Mouse (Mus musculus) heart, embryonic 13.5 days (tissue): Measurements from ENCODE around the gene Otos. TPM values are rescaled to one million over a fixed set of nuclear protein-coding genes. Genes with fewer than 3 reads are reported as not detected.

ENCODE experiments used
- ATAC-seq: fragments of 200-750 bp; cut with Nextera tagmentation; 2 replicates; pipeline ENCODE4 v1.8.0; 2017; ENCODE audit warnings: moderate TSS enrichment; ENCODE audit not compliant: insufficient number of reproducible peaks, low FRiP score, low TSS enrichment; ENCODE audit errors: extremely low read depth
- H3K27ac ChIP-seq: fragments of 300-500 bp; sonication (generic); replicated peaks from 2 replicates; pipeline ENCODE4 v1.5.1; 2015; ENCODE audit warnings: moderate library complexity, mild to moderate bottlenecking, inconsistent platforms
- H3K27me3 ChIP-seq: fragments of 300-500 bp; sonication (generic); replicated peaks from 2 replicates; pipeline ENCODE4 v1.6.1; 2015; ENCODE audit warnings: mild to moderate bottlenecking, inconsistent platforms
- H3K36me3 ChIP-seq: fragments of 300-500 bp; sonication (generic); 2 replicates; pipeline ENCODE4 v1.6.1; 2015; ENCODE audit warnings: mild to moderate bottlenecking, inconsistent platforms
- H3K4me1 ChIP-seq: fragments of 300-500 bp; sonication (generic); 2 replicates; pipeline ENCODE4 v1.6.1; 2015; ENCODE audit warnings: inconsistent platforms
- H3K4me2 ChIP-seq: fragments of 300-500 bp; sonication (generic); 2 replicates; pipeline ENCODE4 v1.6.1; 2015; ENCODE audit warnings: inconsistent platforms, mild to moderate bottlenecking, moderate library complexity
- H3K4me3 ChIP-seq: fragments of 300-500 bp; sonication (generic); 2 replicates; pipeline ENCODE4 v1.5.1; 2015; ENCODE audit warnings: moderate library complexity, mild to moderate bottlenecking, inconsistent platforms
- H3K9ac ChIP-seq: fragments of 300-500 bp; sonication (generic); 2 replicates; pipeline ENCODE4 v1.6.1; 2015; ENCODE audit warnings: inconsistent platforms, mild to moderate bottlenecking, moderate library complexity
- H3K9me3 ChIP-seq: fragments of 300-500 bp; sonication (generic); 2 replicates; pipeline ENCODE4 v1.6.1; 2016; ENCODE audit warnings: inconsistent platforms
- WGBS: fragments of 180-500 bp; shearing (Covaris S2); methylation state at CpG from one replicate; pipeline ENCODE4 v1.1.7; 2015; ENCODE audit warnings: mixed read lengths; 5-methylcytosine and 5-hydroxymethylcytosine counted together
- polyA plus RNA-seq: library from polyadenylated mRNA; unstranded; fragments of >200 nt; fragmentation: Nextera tagmentation; extraction: Ambion mirVana; gene quantifications from 2 replicates; pipeline ENCODE4 v1.2.1, GENCODE M21; 2015

Otos gene
- polyA plus RNA-seq, 1 experiment from 2014 or later = not detected

DNA sequence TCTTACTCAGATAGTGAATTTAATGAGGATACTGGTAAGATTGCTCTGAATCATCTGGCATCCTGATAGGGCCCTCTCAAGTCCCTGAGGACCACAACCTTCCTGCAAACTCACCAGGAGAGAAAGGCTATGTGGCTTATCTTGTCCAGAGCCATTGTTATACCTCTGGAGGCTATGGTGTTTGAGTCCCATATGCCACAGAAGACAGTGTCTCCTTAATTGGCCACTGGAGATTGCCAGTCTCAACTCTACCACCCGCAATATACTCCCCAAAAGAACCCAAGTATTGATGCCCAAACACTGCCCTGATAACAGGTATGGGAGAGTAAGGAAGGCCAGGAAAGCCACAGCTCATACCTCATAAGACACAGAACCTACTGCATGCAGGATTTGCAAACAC, 43.2 kb downstream of the Otos start, which contains the start of gene Olfr1410:
Gene Olfr1410, plus strand, starts transcription at position 301 of the 400 bp plus-strand sequence.
- ATAC-seq = no peak
- H3K9me3 ChIP-seq = no peaks in the 10 kb centered on the region
- H3K9ac ChIP-seq = no peak within 1 kb of the TSS
- no peaks in the 10 kb centered on the region for H3K36me3 ChIP-seq
- H3K27ac ChIP-seq = no peak within 1 kb of the TSS
- WGBS = 74% methylated on average over 1 of the region's 1 CpGs
- no peaks in the 10 kb centered on the region for H3K4me1 ChIP-seq
- H3K27me3 ChIP-seq = peaks cover 24% of the 10 kb centered on the region
- H3K4me3 ChIP-seq = no peak within 1 kb of the TSS
- no peak within 1 kb of the TSS for H3K4me2 ChIP-seq

- Histone ChIP-seq H3K36me3 (no peaks in the 10 kb centered on the region), H3K9me3 (no peaks in the 10 kb centered on the region), H3K4me2 (no peak overlapping the region), H3K27ac (no peak overlapping the region), H3K27me3 (no peaks in the 10 kb centered on the region; the same call in 1 of the 2 replicates), H3K9ac (no peak overlapping the region), H3K4me3 (no peak overlapping the region), H3K4me1 (no peaks in the 10 kb centered on the region)
- no peak for ATAC-seq
- WGBS = 71% methylated on average over 3 of the region's 3 CpGs
Observed at GRCm38 (mm10) chr1:92596019-92596418, 52.6 kb downstream of the Otos start.

Other genes with a start within 250 kb of the Otos start
- 458 and 534 TPM in 2 replicates for gene Ndufa10, start 175.0 kb downstream of the Otos start, polyA plus RNA-seq
- gene Olfr1416, start 163.7 kb downstream of the Otos start, polyA plus RNA-seq = not detected in 2 replicates
- not detected in 2 replicates for gene Olfr1415, start 152.7 kb downstream of the Otos start, polyA plus RNA-seq
- not detected in 2 replicates for gene Olfr1414, start 130.2 kb downstream of the Otos start, polyA plus RNA-seq
- gene Olfr1413, start 77.5 kb downstream of the Otos start, polyA plus RNA-seq = not detected in 2 replicates
- gene Olfr1412, start 63.1 kb downstream of the Otos start, polyA plus RNA-seq = not detected in 2 replicates
- gene Olfr1411, start 54.4 kb downstream of the Otos start, polyA plus RNA-seq = not detected in 2 replicates
- gene Olfr1410, start 43.1 kb downstream of the Otos start, polyA plus RNA-seq = not detected in 2 replicates
- not detected in 2 replicates for gene Olfr12, start 31.1 kb downstream of the Otos start, polyA plus RNA-seq
- gene Cops9, start 6.9 kb downstream of the Otos start, polyA plus RNA-seq = 403 and 485 TPM in 2 replicates
- gene Gpc1, start 182.8 kb upstream of the Otos start, polyA plus RNA-seq = 53.1 and 61.5 TPM in 2 replicates